Mouse (Mus musculus): Measurements from ENCODE around the gene Cyp2d10. TPM values are rescaled to one million over a fixed set of nuclear protein-coding genes. Genes with fewer than 3 reads are reported as not detected.
"Not testable (repeated sequence)": the region's sequence is repeated elsewhere in the genome, so short reads cannot be mapped to it uniquely, and the experiment has no call there.

Cyp2d10 gene
- total RNA-seq (2021) = not detected
- long read RNA-seq, experiment 1 = 0 reads
- long read RNA-seq, experiment 2 = 0 reads

DNA sequence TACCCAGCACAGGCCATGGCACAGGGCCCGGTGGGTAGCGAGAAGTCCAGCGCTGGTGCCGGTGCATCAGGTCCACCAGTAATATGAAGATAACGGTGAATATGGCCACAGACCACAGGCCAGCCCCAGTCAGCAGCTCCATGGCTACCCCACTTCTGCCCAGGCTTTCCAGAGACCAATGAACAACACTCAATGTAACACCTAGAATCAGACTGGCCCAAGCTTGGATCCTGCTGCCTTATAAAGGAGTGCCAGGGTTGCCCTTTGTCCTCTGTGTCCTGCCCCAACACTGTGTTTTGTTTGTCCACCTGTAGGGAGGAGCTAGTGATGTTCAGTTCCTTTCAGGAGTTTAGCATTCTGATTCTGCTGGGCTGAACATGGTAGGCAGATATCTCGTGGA, at the start of gene Cyp2d10:
TSS of gene Cyp2d10 (minus strand) at position 215 of the 400 bp plus-strand sequence.
- DNase-seq = no peak

DNA sequence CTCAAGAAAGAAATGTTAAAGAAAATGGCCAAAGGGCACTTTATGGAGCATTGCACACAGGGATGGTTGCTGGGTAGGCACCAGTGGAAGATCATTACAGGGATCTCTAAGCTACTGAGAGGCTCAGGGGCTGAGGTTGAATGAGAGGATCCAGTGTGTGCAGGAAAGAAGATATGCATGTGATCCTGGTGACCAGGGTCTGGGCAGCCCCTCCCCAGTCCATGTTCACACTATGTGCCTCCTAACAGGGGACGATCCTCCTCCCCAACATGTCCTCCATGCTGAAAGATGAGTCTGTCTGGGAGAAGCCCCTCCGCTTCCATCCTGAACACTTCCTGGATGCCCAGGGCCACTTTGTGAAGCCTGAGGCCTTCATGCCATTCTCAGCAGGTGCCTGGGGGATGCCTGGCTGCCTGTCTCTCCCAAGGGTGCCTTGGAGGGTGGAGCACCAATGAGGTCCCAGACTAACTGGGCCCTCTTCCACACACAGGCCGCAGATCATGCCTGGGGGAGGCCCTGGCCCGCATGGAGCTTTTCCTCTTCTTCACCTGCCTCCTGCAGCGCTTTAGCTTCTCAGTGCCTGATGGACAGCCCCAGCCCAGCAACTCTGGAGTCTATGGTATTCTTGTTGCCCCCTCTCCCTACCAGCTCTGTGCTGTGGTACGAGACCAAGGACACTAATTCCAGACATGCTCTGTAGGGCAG, 49.2 kb upstream of the Cyp2d10 start:
- not testable (repeated sequence) for DNase-seq

DNA sequence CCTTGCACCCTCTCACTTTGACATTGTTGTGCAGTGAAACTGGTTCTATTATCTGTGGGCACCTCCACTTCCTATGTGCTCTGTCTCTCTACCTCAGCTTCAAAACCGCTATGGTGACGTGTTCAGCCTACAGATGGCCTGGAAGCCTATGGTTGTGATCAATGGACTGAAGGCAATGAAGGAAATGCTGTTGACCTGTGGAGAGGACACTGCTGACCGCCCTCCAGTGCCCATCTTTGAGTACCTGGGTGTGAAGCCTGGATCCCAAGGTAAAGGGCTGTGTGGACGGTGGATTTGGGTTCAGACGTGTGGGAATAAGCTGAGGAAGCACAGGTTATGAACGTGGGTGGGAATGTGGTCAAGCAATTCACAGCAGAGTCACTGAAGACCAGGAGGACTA, 46.5 kb upstream of the Cyp2d10 start:
- DNase-seq = not testable (repeated sequence)

DNA sequence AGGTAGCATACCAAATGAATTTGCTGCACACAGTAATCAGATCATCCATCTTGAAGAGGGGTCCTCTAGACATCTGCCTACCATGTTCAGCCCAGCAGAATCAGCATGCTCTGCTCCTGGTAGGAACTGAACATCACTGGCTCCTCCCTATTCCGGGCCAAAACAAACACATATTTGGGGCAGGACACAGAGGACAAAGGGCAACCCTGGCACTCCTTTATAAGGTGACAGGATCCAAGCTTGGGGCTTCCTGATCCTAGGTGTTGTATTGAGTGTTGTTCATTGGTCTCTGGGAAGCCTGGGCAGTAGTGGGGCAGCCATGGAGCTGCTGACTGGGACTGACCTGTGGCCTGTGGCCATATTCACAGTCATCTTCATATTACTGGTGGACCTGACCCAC, 45.1 kb upstream of the Cyp2d10 start:
- not testable (repeated sequence) for DNase-seq

DNA sequence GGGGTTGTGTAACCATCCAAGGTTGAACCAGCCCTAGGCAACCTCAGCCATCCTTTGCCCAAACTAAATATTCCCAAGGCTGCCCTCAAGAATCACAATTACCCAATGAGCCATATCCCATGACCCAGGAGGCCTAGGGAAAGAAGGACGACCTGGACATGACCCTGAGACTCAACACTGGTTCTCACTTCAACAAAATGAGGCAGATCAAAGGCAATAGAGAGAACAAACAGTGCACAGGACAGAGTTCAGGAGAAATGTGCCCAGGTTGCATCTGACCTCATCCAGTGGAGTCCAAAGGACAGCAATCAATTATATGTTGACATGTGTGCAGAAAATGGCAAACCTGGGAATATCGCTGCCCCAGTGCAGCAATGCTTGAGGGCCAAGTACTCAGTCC, 43.0 kb upstream of the Cyp2d10 start:
- not testable (repeated sequence) for DNase-seq

DNA sequence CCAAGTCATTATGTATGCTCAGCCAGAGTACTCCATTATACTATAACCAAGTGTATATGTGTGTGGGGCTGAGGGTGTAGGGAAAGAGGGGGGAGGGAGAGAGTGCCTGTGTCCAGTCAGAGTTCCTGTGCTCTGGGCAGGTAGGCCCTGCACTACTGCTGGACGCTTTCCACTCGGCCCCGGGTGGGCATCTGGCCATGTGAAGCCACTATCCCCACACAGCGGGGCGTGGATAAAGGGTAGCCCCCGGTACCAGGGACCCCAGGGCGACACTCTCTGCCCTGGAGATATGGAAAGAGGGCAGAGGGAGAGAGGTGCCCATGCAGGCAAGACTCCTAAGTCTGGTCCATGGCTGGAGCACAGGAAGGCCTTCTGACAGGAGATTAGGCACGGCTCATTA, 38.2 kb upstream of the Cyp2d10 start:
- no peak for DNase-seq

DNA sequence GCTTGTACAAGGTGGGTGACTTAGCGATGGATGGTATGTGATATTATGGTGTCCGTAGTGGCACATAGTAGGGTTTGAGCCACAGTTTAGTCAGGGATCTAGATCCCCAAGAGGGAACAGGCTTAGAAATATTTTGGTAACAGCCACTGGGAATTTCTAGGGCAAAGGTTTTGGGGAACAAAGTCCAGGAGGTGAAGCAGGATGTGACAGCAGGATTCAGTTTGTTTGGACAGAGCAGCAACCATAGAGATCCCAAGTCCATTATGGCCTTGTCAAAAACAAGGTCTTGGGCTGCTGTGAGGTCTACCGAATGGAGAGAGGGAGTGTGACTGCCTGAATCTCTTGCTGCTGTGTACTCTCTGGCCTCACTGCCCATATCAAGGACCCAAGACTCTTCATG, 36.7 kb upstream of the Cyp2d10 start:
- no peak for DNase-seq

DNA sequence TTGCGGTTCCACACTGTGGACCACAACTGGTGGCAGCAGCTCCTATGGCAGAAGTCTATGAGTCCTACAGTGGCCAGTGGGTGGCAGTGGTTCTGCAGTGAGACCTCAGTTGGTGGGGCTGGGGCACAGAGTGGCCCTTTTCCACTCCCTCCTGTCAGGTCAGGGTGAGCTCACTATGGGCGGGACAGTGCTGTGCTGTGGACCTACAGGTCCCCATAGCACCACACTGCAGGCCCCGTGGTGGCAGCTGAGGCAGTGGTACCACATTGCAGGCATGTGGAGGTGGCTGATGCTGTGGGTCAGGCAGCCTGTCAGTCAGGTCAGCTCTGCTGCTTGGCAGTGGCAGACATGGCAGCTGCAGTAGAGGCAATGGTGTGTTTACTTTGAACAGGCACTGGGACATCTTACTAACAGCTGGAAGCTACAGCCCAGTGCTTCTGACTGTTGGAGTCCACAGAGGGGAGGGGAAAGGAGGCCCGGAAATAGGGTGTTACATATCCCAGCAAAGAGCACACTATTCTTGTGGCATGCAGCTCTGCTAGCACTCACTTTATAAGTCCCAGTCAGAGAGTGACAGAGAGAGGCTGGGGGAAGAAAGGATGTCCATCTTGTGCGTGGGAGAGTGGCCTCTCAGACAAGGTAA, 31.1 kb upstream of the Cyp2d10 start:
- DNase-seq = no peak

DNA sequence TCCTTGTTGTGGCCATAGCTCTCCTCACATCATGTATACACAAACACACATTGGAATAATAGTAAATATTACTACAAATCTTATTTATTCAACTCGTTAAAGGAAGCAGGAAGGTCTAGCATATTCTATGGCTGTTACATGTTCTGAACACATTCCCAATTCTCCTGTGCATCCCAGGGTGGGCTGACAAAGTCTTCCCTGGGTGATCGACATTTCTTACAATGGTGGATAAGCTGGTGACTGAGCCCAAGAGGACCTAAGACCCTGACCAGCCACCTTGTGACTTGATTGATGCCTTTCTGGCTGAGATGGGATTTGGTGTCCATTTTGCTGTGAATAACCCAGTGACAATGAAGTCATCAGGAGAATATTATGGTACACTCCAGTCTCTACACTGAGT, 28.6 kb upstream of the Cyp2d10 start:
- DNase-seq = no peak

DNA sequence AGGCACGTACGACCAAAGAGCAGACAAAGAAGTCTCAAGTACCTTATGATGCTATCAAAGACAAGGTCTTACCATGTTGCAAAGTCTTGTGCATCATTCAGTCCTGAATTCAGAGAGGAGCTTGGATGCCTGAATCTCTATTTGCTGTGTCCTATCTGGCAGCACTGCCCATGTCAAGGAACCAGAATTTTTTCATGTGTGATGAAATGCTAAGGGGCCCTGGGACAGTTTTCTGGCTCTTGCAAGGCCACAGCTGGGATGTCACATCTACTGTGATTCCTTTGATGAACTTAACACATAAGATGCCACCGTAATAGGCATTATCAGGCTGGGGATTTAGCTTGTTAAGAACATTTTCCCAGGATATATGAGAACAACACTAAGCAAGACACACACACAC, 28.0 kb upstream of the Cyp2d10 start:
- DNase-seq = peak; percentile 12 to 20

DNA sequence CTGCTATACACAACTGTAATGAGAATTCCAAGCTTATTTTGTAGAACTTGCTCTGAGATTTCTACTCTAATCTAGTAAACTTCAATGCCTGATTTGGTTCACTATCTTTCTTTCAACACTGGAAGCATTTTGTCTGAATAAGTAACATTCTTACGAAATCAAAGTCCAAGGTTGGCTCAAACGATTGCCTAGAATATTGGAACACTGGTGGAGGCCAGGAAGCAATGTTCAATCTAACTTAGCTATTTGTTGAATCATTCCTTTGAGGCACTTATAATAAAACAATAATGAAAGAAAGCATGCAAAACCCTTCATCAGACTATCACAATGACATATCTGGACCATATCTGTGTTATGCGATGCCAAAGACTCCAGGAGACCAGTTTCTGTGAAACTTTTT, 27.5 kb upstream of the Cyp2d10 start:
- peak in 1 of 2 experiments; percentile 7 for DNase-seq

DNA sequence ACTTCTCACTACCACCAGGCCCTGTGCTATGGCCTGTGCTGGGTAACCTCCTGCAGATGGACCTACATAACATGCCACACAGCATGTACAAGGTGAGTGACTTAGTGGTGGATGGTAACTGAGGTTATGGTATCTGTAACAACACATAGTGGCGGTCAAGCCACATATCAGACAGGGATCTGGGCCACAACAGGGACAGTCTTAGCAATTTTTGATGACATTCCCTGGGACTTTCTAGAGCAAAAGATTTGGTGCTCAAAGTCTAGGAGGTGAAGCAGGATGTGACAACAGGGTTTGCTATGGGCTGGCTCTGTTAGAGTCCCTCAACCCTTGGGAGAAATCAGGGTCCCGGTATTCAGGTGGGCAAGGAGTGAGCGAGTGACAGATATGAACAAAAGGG, 26.6 kb upstream of the Cyp2d10 start:
- DNase-seq = no peak

DNA sequence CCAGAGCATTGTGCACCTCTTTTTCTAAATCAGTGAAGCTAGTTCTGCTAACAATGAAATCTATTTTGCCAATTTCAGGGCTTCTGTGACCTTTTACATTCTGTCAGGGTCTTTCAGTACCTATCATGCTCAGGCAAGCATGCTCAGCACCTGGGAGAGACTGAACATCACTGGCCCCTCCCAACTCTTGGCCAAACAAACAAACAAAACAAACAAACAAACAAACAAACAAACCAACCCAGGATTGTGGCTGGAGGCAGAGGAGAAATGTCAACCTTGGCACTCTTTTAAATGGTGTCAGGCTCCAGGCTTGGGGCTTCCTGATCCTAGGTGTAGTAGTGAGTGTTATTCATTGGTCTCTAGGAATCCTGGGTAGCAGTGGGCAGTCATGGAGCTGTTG, 26.1 kb upstream of the Cyp2d10 start, which contains the start of gene Cyp2d9:
TSS of gene Cyp2d9 (plus strand) at position 301 of the 400 bp plus-strand sequence.
- no peak for DNase-seq

DNA sequence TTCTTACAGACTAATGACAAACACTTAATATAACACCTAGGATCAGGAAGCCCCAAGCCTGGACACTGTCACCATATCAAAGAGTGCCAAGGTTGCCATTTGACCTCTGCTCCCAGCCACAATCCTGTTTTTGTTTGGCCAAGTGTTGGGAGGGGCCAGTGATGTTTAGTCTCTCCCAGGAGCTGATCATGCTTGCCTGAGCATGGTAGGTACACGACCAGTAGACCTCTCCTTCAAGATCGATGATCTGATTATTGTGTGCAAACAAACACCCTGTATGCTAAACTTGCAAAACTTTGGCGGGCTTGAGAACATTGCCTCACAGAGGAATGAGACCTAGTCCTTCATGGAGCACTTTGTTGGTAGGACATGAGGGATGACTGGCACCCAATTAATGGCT, 16.5 kb upstream of the Cyp2d10 start:
- no peak for DNase-seq

DNA sequence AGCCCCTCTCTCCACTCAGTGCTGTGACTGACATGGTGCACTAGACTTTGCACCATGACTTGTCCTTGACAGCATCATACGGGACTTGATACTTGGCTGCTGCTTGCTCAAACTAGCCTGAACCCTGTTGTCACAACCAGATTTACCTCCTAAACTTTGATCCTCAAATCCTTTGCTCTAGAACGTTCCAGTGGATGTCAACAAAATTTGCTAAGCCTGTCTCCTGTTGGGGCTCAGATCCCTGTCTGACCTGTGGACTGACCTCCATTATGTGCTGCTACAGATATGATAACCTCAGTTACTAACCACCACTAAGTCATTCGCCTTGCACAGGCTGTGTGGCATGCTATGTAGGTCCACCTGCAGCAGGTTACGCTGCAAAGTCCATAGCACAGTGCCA, 15.9 kb upstream of the Cyp2d10 start:
- DNase-seq = no peak

DNA sequence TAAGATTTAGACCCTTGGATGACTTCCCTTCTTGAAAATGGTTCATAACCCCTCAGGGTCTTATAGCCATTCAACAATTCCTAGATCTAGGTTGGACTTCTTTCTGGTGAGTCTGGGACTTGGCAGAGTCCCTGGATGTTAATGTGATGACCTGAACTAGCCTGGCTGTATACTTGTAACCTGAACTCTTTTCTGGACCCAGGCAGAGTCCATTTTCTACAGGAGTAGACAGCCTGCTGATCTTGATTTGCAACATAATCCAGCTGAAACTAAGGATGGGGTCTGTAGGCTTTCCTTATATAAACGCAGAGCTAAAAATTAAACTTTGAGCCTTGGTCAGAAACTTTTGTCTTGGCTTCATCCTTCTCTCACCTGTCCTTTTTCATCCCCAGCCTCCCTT, 11.6 kb upstream of the Cyp2d10 start:
- no peak for DNase-seq

DNA sequence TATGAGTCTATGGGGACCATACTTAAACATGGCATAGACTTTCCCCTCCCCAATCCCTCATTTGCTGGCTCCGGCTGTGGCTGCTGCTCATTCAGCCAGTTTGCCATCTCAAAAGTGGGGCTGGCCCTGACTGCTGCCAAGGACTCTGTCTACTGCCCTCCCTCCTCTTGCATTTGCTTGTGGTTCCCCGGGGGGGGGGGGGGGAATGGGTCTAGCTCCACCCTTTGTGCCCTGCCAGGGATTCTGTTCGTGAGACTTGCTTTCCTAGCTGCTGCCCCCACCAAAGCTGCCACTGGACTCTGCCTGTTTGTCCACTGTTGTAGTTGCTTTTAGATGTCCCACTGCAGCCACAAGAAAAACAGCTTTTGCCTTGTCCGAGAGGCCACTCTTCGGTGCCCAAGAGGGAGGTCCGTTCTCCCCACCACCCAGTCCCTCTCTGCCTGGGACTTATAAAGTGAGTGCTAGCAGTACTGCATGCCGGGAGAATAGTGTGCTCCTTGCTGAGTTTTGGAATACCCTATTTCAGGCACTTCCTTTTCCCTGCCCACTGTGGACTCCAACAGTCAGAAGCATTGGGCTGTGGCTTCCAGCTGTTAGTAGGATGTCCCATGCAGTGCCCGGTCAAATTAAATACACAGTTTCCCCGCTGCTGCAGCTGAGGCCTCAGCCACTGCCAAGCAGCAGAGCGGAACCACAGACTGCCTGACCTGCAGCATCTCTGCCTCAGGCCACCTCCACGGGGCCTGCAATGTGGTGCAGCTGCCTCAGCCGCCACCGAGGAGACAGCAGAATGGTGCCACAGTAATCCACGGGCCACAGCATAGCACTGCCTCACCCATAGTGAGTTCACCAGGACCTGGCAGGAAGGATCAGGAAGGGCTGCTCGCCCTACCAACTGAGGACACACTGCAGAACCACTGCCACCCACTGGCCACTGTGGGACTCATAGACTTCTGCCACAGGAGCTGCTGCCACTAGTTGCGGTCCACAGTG, 10.1 kb upstream of the Cyp2d10 start:
- peak; percentile 92 to 93 for DNase-seq

DNA sequence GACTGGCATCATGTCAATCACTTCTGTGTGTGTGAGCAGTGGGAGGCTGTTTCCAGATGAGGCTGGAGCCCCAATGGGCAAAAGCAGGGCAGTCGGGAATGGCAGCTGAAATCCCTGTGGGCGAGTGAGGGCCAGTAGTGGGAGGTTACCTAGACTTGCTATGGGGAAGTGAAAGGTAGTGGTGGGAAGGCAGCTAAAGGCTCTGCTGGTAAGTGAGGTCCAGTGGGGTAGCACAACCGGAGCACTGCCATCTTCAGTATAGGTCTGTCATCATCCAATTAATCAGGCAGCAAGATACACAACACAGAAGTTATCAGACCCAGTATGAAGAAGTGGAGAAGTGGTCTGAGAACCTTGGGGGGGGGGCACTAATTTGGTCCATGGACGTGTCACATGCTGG, 541 bp upstream of the Cyp2d10 start:
- no peak for DNase-seq

DNA sequence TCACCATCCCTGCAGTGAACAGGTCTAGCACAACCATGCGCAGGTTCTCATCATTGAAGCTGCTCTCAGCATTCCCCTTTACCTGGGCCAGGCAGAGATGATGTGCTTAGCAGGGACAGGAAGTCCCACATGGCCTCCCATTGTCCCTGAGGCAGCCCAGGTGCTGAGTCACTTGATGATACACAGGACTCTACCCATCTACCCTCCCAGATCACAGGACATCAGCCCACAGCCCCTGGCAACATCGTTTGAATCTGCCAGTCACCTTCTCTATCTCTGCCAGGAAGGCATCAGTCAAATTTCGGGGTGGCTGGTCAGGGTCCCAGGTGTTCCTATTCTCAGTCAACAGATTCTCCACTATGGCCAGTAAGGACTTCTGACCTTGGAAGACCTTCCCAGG, 2.8 kb downstream of the Cyp2d10 start:
- DNase-seq = no peak

DNA sequence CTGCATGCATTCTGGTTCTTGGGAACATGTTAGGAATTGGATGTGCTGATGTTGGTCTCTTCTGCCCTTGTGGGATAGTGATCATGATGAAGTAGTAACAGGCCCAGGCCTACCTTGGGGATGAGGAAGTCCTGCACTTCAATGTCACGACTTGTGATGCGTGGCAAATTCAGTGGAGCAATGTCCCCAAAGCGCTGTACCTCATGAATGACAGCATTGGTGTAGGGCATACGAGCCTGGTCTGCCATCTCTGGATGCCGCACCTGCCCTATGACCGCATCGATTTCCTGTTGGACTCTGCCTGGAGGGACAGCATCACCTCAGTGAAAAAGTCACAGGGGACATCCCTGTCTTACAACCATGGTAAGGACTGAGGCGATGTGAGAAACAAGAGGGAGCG, 3.4 kb downstream of the Cyp2d10 start:
- DNase-seq = no peak

DNA sequence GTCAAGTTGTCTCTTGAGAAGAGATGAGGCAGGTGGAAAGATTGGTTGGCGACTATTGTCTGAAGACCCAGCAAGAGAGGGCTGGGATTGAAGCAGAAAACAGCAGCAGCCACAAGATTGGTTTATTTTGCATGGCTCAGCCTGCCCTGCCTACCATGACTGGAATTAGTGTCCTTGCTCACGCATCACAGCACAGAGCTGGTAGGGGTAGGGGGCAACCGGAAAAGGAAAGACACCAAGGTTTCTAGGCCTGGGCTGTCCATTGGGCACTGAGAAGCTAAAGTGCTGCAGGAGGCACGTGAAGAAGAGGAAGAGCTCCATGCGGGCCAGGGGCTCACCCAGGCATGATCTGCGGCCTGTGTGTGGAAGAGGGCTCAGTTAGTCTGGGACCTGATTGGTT, 4.3 kb downstream of the Cyp2d10 start:
- no peak for DNase-seq

DNA sequence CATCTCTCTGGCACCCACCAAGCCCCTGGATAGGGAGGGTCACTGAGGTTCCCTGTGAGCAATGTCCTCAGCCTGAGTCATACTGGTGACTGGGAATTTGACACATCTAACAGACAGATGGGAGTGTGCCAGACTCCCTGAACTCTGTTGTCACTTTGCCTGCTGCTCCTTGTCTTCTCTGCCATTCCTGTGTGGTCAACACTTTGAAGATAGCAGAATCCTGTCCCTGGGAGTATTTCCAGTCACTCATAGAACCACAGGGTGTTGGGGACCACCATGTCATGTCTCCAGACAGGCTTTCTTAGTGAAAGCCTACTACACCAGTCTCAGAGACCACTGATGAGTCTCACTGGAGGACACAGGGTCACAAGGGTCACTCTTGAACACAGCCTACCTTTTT, 4.9 kb downstream of the Cyp2d10 start:
- no peak for DNase-seq

DNA sequence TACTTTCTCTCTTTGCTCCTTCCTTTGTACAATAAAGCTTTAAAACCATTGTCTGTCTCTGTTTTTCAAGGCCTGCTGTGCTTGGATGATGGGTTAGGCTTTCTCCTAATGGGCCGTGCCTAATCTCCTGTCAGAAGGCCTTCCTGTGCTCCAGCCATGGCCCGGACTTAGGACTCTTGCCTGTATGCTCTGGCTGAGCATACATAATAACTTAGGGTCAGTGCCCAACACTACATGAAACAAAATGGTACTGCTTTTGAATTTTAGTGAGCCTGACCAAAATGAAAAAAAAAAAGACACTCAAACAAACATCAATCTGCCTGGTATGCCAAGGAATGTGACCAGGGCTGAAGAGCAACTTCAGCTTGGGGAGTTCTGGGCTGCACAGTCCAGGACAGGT, 5.5 kb downstream of the Cyp2d10 start:
- DNase-seq = no peak
